Mouse (Mus musculus) neural tube, embryonic 11.5 days (tissue): ENCODE results near the gene Slc30a3. TPM values are rescaled to one million over a fixed set of nuclear protein-coding genes. Genes with fewer than 3 reads are reported as not detected.

Experiments used
- ATAC-seq: fragments of 200-750 bp; cut with Nextera tagmentation; 2 replicates; pipeline ENCODE4 v1.8.0; 2017; ENCODE audit warnings: moderate number of reproducible peaks, mild to moderate bottlenecking, moderate TSS enrichment, moderate library complexity; ENCODE audit not compliant: insufficient read depth, low FRiP score, low TSS enrichment
- DNase-seq: peaks from one replicate; pipeline ENCODE4 v3.0.0-alpha.2; 2015; ENCODE audit warnings: low spot score
- H3K27ac ChIP-seq: fragments of 300-500 bp; sonication (generic); 2 replicates; pipeline ENCODE4 v1.5.1; 2014; ENCODE audit warnings: low read depth, mild to moderate bottlenecking, low read length
- H3K27me3 ChIP-seq: fragments of 300-500 bp; sonication (generic); 2 replicates; pipeline ENCODE4 v1.6.1; 2014; ENCODE audit warnings: mild to moderate bottlenecking, low read length, mixed read lengths; ENCODE audit not compliant: control insufficient read depth, insufficient read depth
- H3K36me3 ChIP-seq: fragments of 300-500 bp; sonication (generic); 2 replicates; pipeline ENCODE4 v1.6.1; 2014; ENCODE audit warnings: mild to moderate bottlenecking, low read length, moderate library complexity, mixed read lengths; ENCODE audit not compliant: control insufficient read depth, insufficient read depth
- H3K4me1 ChIP-seq: fragments of 300-500 bp; sonication (generic); 2 replicates; pipeline ENCODE4 v1.6.1; 2014; ENCODE audit warnings: low read length, mixed read lengths; ENCODE audit not compliant: control insufficient read depth, insufficient read depth
- H3K4me2 ChIP-seq: fragments of 300-500 bp; sonication (generic); 2 replicates; pipeline ENCODE4 v1.6.1; 2014; ENCODE audit warnings: low read depth, mild to moderate bottlenecking, moderate library complexity
- H3K4me3 ChIP-seq: fragments of 300-500 bp; sonication (generic); 2 replicates; pipeline ENCODE4 v1.5.1; 2014; ENCODE audit warnings: low read depth, low read length
- H3K9ac ChIP-seq: fragments of 300-500 bp; sonication (generic); 2 replicates; pipeline ENCODE4 v1.6.1; 2014; ENCODE audit warnings: mild to moderate bottlenecking, low read length
- H3K9me3 ChIP-seq: fragments of 300-500 bp; sonication (generic); 2 replicates; pipeline ENCODE4 v1.6.1; 2016; ENCODE audit warnings: low read length; ENCODE audit not compliant: control insufficient read depth
- WGBS: fragments of 180-500 bp; shearing (Covaris S2); extraction: QIAGEN DNeasy Blood & Tissue Kit; methylation state at CpG from one replicate; pipeline ENCODE4 v1.1.7; 2014; 5-methylcytosine and 5-hydroxymethylcytosine counted together
- polyA plus RNA-seq: library from polyadenylated mRNA; unstranded; fragments of >200 nt; fragmentation: Nextera tagmentation; extraction: Ambion mirVana; gene quantifications from 2 replicates; pipeline ENCODE4 v1.2.1, GENCODE M21; 2014

The Slc30a3 gene
- polyA plus RNA-seq, 1 experiment from 2014 or later: 9.2 TPM

- Histone ChIP-seq H3K27me3 (peaks cover 6% of the 10 kb centered on the region; the same call in 1 of the 2 replicates), H3K9me3 (no peaks in the 10 kb centered on the region), H3K4me2 (no peak overlapping the region), H3K4me1 (peaks cover 2% of the 10 kb centered on the region; the same call in 1 of the 2 replicates), H3K27ac (no peak overlapping the region), H3K9ac (no peak overlapping the region), H3K36me3 (no peaks in the 10 kb centered on the region), H3K4me3 (no peak overlapping the region)
- ATAC-seq (peak; percentile 66), DNase-seq (peak; percentile 59)
- 16% methylated on average over 8 of the region's 8 CpGs for WGBS
These were observed 24.1 kb downstream of the Slc30a3 start for GRCm38 (mm10) chr5:31083949-31084348.

- DNase-seq (no peak), ATAC-seq (no peak; the same call in 1 of the 2 replicates)
- H3K9me3 ChIP-seq: no peaks in the 10 kb centered on the region
- 46% methylated on average over 12 of the region's 12 CpGs for WGBS
- H3K36me3 ChIP-seq: peaks cover 3% of the 10 kb centered on the region
- no peak overlapping the region for H3K4me3 ChIP-seq
- H3K27ac ChIP-seq: peak overlapping the region; percentile 56; the same call in 1 of the 2 replicates
- H3K27me3 ChIP-seq: no peaks in the 10 kb centered on the region
- no peak overlapping the region for H3K9ac ChIP-seq
- no peak overlapping the region for H3K4me2 ChIP-seq
- H3K4me1 ChIP-seq: peaks cover 2% of the 10 kb centered on the region; the same call in 1 of the 2 replicates
These were observed 25.0 kb downstream of the Slc30a3 start for GRCm38 (mm10) chr5:31082935-31083625.

- 22% methylated on average over 5 of the region's 5 CpGs for WGBS
- peaks cover 2% of the 10 kb centered on the region; the same call in 1 of the 2 replicates for H3K4me1 ChIP-seq
- H3K9me3 ChIP-seq: no peaks in the 10 kb centered on the region
- no peak overlapping the region for H3K4me2 ChIP-seq
- no peaks in the 10 kb centered on the region for H3K27me3 ChIP-seq
- no peak overlapping the region for H3K9ac ChIP-seq
- ATAC-seq (no peak), DNase-seq (peak; percentile 63)
- peaks cover 5% of the 10 kb centered on the region for H3K36me3 ChIP-seq
- H3K27ac ChIP-seq: no peak overlapping the region
- H3K4me3 ChIP-seq: no peak overlapping the region
These were observed 25.7 kb downstream of the Slc30a3 start for GRCm38 (mm10) chr5:31082355-31082754.

GRCm38 (mm10) chr5:31081386-31081785 lies 26.7 kb downstream of the Slc30a3 start:
- no peaks in the 10 kb centered on the region for H3K4me1 ChIP-seq
- ATAC-seq (no peak), DNase-seq (peak; percentile 44)
- H3K9ac ChIP-seq: no peak overlapping the region
- WGBS: 68% methylated on average over 3 of the region's 3 CpGs
- H3K27ac ChIP-seq: no peak overlapping the region
- no peaks in the 10 kb centered on the region for H3K9me3 ChIP-seq
- H3K4me3 ChIP-seq: no peak overlapping the region
- no peaks in the 10 kb centered on the region for H3K27me3 ChIP-seq
- peaks cover 9% of the 10 kb centered on the region for H3K36me3 ChIP-seq
- no peak overlapping the region for H3K4me2 ChIP-seq

GRCm38 (mm10) chr5:31080795-31081164 lies 27.3 kb downstream of the Slc30a3 start:
- peaks cover 15% of the 10 kb centered on the region for H3K36me3 ChIP-seq
- H3K27ac ChIP-seq: no peak overlapping the region
- no peak overlapping the region for H3K9ac ChIP-seq
- H3K4me3 ChIP-seq: no peak overlapping the region
- no peak overlapping the region for H3K4me2 ChIP-seq
- no peaks in the 10 kb centered on the region for H3K4me1 ChIP-seq
- no peaks in the 10 kb centered on the region for H3K9me3 ChIP-seq
- 64% methylated on average over 3 of the region's 3 CpGs for whole genome bisulfite sequencing
- ATAC-seq: no peak
- no peak for DNase-seq
- no peaks in the 10 kb centered on the region for H3K27me3 ChIP-seq

GRCm38 (mm10) chr5:31080059-31080794 lies 27.8 kb downstream of the Slc30a3 start:
- ATAC-seq (no peak), DNase-seq (no peak)
- no peaks in the 10 kb centered on the region for H3K27me3 ChIP-seq
- H3K9ac ChIP-seq: no peak overlapping the region
- H3K4me1 ChIP-seq: no peaks in the 10 kb centered on the region
- no peaks in the 10 kb centered on the region for H3K9me3 ChIP-seq
- H3K27ac ChIP-seq: no peak overlapping the region
- H3K36me3 ChIP-seq: peaks cover 19% of the 10 kb centered on the region
- H3K4me3 ChIP-seq: no peak overlapping the region
- 88% methylated on average over 13 of the region's 13 CpGs for WGBS
- no peak overlapping the region for H3K4me2 ChIP-seq

GRCm38 (mm10) chr5:31076346-31076745 lies 31.7 kb downstream of the Slc30a3 start:
- H3K27me3 ChIP-seq: no peaks in the 10 kb centered on the region
- H3K4me1 ChIP-seq: no peaks in the 10 kb centered on the region
- no peak overlapping the region for H3K9ac ChIP-seq
- 89% methylated on average over 13 of the region's 13 CpGs for WGBS
- no peak for ATAC-seq
- no peak overlapping the region for H3K4me2 ChIP-seq
- no peak for DNase-seq
- no peak overlapping the region for H3K4me3 ChIP-seq
- H3K27ac ChIP-seq: no peak overlapping the region
- H3K9me3 ChIP-seq: no peaks in the 10 kb centered on the region
- peaks cover 43% of the 10 kb centered on the region for H3K36me3 ChIP-seq

- ATAC-seq (no peak), DNase-seq (no peak)
- Histone ChIP-seq H3K4me3 (no peak overlapping the region), H3K36me3 (peaks cover 62% of the 10 kb centered on the region), H3K9me3 (no peaks in the 10 kb centered on the region), H3K27me3 (no peaks in the 10 kb centered on the region), H3K9ac (no peak overlapping the region), H3K4me2 (no peak overlapping the region), H3K27ac (no peak overlapping the region), H3K4me1 (no peaks in the 10 kb centered on the region)
- 94% methylated on average over 12 of the region's 12 CpGs for WGBS
These were observed 34.9 kb downstream of the Slc30a3 start for GRCm38 (mm10) chr5:31073176-31073575.

GRCm38 (mm10) chr5:31071821-31072220 lies 36.2 kb downstream of the Slc30a3 start:
- Histone ChIP-seq H3K9ac (no peak overlapping the region), H3K27me3 (no peaks in the 10 kb centered on the region), H3K27ac (no peak overlapping the region), H3K9me3 (no peaks in the 10 kb centered on the region), H3K4me1 (no peaks in the 10 kb centered on the region), H3K36me3 (peaks cover 60% of the 10 kb centered on the region), H3K4me3 (no peak overlapping the region), H3K4me2 (no peak overlapping the region)
- DNase-seq (no peak), ATAC-seq (no peak)
- 94% methylated on average over 11 of the region's 11 CpGs for WGBS
